Mouse (Mus musculus) kidney, adult 18-20 months (tissue): ENCODE measurements around the gene Sprr2d.

Experiments used
- DNase-seq: peaks from one replicate; pipeline ENCODE4 v3.0.0; 2021

Sprr2d gene

DNA sequence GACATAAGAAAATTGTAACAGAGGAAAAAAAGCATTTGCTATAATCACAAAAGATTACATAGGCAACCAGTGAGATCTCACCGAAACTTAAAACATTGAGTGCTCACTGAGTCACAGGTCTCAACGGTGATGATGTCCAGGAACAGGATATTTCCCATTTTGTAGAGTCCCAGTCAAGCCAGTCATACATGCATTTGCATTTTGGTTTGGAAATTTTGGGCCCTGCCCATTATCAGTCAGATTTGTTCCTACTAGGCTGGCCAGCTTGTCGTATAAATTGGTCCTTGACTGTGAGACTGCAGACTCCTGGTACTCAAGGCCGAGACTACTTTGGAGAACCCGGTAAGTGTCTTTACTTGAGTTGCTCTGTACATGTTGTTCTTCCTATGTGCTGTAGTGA lies at the start of gene Sprr2d:
Sprr2d (plus strand) TSS at position 301 of the 400 bp plus-strand sequence.
- no peak for DNase-seq

DNA sequence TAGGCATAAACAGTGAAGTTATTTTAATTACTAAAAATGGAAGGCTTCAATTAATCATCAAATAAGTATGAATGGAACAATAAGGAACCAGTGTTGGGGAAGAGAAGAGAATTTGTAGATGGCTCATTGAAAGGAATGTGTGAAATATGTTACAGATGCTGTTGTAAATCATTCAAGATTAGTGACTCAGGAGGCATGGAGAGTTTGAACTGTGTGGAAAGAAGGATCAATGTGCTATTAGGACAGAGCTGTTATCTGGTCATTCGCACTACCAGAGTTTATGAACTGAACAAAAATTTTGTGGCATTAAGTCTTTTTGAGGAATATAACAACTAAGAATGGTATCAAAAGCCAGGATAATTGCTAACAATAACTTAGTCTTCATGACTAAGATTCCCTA lies 31.5 kb upstream of the Sprr2d start:
- no peak for DNase-seq

GRCm38 (mm10) chr3:92316320-92316719 lies 22.6 kb upstream of the Sprr2d start, which contains the start of gene Sprr2b:
Gene Sprr2b, plus strand, starts transcription at chr3:92316620.
- no peak for DNase-seq

- DNase-seq: no peak
Observed at GRCm38 (mm10) chr3:92317384-92317783, 21.6 kb upstream of the Sprr2d start.

GRCm38 (mm10) chr3:92336278-92336677 lies 2.7 kb upstream of the Sprr2d start:
- DNase-seq: no peak

GRCm38 (mm10) chr3:92351843-92352242 lies 12.9 kb downstream of the Sprr2d start, which contains the start of gene Sprr2e:
Gene Sprr2e, plus strand, starts transcription at chr3:92352143.
- no peak for DNase-seq

GRCm38 (mm10) chr3:92361619-92362018 lies 22.7 kb downstream of the Sprr2d start:
- DNase-seq: no peak

- no peak for DNase-seq
Observed at GRCm38 (mm10) chr3:92364887-92365286, 25.9 kb downstream of the Sprr2d start, which contains the start of gene Sprr2f. Gene Sprr2f, plus strand, starts transcription at chr3:92365187.

GRCm38 (mm10) chr3:92373613-92374012 lies 34.7 kb downstream of the Sprr2d start:
- DNase-seq: no peak

DNA sequence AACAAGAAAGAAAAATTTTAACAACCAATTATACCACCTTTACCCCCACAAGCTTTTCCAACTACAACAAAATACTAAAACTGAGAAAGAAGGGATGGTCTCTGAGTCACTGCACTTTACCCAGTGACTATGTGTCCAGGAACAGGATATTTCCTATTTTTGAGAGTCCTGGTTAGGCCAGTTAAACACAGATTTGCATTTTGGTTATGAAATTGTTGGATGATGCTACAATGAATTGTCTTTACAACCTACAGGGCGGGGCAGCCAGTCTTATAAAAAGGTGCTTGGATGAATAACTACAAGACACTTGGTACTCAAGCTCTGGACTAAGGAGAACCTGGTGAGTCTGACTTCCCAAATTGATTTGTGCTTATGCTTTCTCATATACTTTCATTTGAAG lies 46.4 kb downstream of the Sprr2d start, which contains the start of gene Sprr2h:
Sprr2h (plus strand) TSS at position 301 of the 400 bp plus-strand sequence.
- no peak for DNase-seq
